Mouse (Mus musculus): ENCODE data around the gene Slc7a8.

DNA sequence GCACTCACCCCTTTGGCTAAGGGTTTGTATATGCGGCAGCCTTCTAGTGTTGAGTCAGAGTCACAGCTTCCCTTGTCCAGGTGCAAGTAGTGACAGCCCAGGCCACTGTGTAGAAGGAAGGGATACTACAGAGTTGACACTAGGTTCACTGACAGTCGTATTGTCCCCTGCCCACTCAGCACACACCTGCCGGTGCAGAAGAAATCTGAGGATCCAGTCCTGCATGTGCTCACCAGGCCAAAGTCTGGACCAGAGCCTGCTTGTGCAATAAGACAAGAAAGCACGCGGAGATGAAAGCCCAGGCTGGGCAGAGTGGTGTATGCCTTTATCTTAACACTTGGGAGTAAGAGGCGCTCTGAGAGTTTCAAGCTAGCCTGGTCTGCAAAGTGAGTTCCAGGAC is 86.7 kb downstream of the Slc7a8 start:
- TF ChIP-seq POLR2A (IDR thresholded peaks at IDR 0.05; ENCODE audit: low read depth, low read length) (no peak), CTCF (conservative IDR thresholded peaks at IDR 0.05; ENCODE audit: insufficient read depth, insufficient read length, low read depth, low read length) (no peak)
